Mouse (Mus musculus) lung, adult 2 months (tissue): Measurements from ENCODE around the gene Slc51a. TPM values are rescaled to one million over a fixed set of nuclear protein-coding genes. Genes with fewer than 3 reads are reported as not detected.

Experiments
- DNase-seq: peaks from one replicate; pipeline ENCODE4 v3.0.0; 2022
- H3K4me1 ChIP-seq: fragments of 200-500 bp; 2 replicates; pipeline ENCODE4 v1.6.1; 2011; ENCODE audit warnings: low read length; ENCODE audit not compliant: control insufficient read depth, insufficient read depth
- H3K4me3 ChIP-seq: fragments of 200-500 bp; replicated peaks from 2 replicates; pipeline ENCODE3; 2011; ENCODE audit warnings: low read depth, mild to moderate bottlenecking, control low read depth, low read length; ENCODE audit errors: extremely low read depth
- CTCF ChIP-seq: fragments of 200-500 bp; IDR thresholded peaks from 2 replicates; pipeline ENCODE4 v1.5.1; 2011; ENCODE audit warnings: mild to moderate bottlenecking, low read length, control low read depth; ENCODE audit not compliant: insufficient read depth
- POLR2A ChIP-seq: fragments of 200-500 bp; IDR thresholded peaks from 2 replicates; pipeline ENCODE4 v1.6.1; 2011; ENCODE audit warnings: low read depth, mild to moderate bottlenecking, control low read depth, low read length, borderline replicate concordance; ENCODE audit errors: extremely low read depth
- WGBS: fragments of 180-500 bp; shearing (Covaris S2); methylation state at CpG from one replicate; pipeline ENCODE4 v1.1.7; 2018; 5-methylcytosine and 5-hydroxymethylcytosine counted together
- polyA plus RNA-seq: library from polyadenylated mRNA; depleted of rRNA; stranded (reverse); fragments of >200 nt; gene quantifications from 2 replicates; pipeline ENCODE4 v1.2.3, GENCODE M21; 2012; rRNA removed

Gene Slc51a
- polyA plus RNA-seq, 1 experiment, result 0.11 TPM

DNA sequence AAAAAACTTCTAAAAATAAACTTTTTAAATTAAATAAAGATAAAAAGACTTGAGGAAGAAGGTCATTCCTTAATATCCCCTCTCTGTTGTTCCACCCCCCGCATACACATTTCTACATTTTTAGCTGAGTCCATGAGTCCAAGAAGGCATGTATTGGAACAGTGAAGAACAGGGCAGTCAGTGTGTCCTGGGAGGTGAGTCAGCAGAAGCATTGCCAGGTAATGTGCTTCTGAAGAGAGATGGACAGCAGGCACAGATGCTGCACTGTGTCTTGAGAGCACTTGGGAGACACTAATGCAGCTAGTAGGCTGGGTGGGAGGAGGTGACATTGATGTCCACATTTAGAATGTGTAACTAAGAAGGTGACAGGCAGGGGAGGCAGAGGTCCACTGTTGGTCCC lies 50.4 kb downstream of the Slc51a start:
- no peak for TF ChIP-seq CTCF
- TF ChIP-seq POLR2A, result no peak
- 92% methylated on average over 1 of the region's 1 CpGs for WGBS
- Histone ChIP-seq H3K4me1 (peaks cover 9% of the 10 kb centered on the region), H3K4me3 (no peak overlapping the region)
- DNase-seq, result no peak

GRCm38 (mm10) chr16:32436657-32437056 lies 51.0 kb downstream of the Slc51a start:
- 54% methylated on average over 1 of the region's 1 CpGs for WGBS
- Histone ChIP-seq H3K4me3 (no peak overlapping the region), H3K4me1 (peaks cover 9% of the 10 kb centered on the region)
- no peak for DNase-seq
- no peak for TF ChIP-seq POLR2A
- no peak for TF ChIP-seq CTCF

GRCm38 (mm10) chr16:32434691-32435090 lies 53.0 kb downstream of the Slc51a start:
- no peak overlapping the region for H3K4me3 ChIP-seq
- no peak for DNase-seq
- peaks cover 9% of the 10 kb centered on the region for H3K4me1 ChIP-seq
- TF ChIP-seq CTCF, result no peak
- TF ChIP-seq POLR2A, result no peak

GRCm38 (mm10) chr16:32434066-32434465 lies 53.6 kb downstream of the Slc51a start:
- no peak overlapping the region for H3K4me3 ChIP-seq
- 28% methylated on average over 6 of the region's 6 CpGs for WGBS
- DNase-seq, result peak; percentile 70

GRCm38 (mm10) chr16:32433138-32433537 lies 54.5 kb downstream of the Slc51a start:
- TF ChIP-seq CTCF (no peak), POLR2A (no peak)
- Histone ChIP-seq H3K4me3 (no peak overlapping the region), H3K4me1 (peaks cover 9% of the 10 kb centered on the region)
- 41% methylated on average over 2 of the region's 2 CpGs for WGBS
- DNase-seq, result no peak

More at GRCm38 (mm10) chr16:32434066-32434465, 53.6 kb downstream of the Slc51a start:
- no peak for TF ChIP-seq CTCF
- TF ChIP-seq POLR2A, result no peak
- peaks cover 9% of the 10 kb centered on the region for H3K4me1 ChIP-seq

GRCm38 (mm10) chr16:32431926-32432325 lies 55.8 kb downstream of the Slc51a start:
- 91% methylated on average over 1 of the region's 1 CpGs for WGBS
- Histone ChIP-seq H3K4me1 (peaks cover 9% of the 10 kb centered on the region), H3K4me3 (no peak overlapping the region)
- no peak for TF ChIP-seq CTCF
- no peak for TF ChIP-seq POLR2A
- DNase-seq, result no peak

DNA sequence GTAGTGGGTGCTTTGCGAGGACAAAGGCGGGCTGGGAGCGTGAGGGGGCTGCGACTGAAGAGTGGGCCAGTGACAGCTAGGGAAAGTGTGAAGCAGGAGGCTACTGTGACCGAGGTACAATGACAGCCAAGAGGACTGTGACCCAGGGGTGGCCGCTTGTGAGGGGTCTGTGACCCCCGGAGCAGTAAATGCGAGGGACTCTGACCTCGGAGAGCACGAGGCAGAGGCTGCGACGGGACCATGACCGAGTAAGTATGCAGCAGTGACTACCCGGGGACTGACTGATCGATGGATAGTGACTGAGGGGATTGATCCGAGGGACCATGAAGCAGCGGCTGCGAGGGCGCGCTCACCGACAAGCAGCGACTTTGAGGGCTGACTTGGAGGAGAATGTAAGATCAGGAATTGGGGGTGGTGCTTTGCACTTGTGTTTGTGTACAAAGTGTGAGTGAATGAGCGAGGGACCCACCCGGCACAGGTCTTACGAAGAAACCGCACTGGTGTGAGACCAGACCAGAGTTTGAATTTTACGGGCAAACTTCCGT lies 56.6 kb downstream of the Slc51a start:
- Histone ChIP-seq H3K4me3 (peak overlapping the region; percentile 95), H3K4me1 (peaks cover 9% of the 10 kb centered on the region)
- 1% methylated on average over 28 of the region's 28 CpGs for WGBS
- TF ChIP-seq CTCF, result no peak
- no peak for TF ChIP-seq POLR2A
- DNase-seq, result no peak

DNA sequence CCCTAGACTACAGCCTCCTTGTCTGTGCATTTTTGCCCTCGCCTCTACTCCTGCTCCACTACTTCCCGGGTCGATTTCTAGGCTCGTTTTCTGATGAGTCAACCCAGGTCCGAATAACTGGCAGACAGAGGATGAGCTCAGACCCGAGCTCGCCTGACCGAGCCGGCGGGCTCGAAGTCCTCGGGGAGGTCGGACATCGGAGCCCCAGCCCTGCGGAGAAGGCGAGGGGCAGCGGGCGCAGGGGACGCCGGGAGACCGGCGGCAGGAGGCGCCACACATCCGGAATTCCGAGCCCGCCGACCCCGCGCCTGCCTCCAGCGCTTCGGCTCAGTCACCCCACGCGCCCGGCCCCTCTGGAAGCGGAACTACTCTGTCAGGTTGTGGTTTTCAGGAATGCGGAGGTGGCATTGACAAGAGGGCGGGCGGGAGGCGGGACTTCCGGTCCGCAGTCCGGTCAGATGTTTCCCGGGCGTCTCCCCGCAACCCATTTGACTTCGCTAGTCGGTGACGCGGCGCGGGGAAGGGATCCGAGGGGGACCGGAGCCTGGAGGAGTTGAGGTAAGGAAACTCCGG lies 57.1 kb downstream of the Slc51a start, which contains the start of gene Pcyt1a:
TSS of gene Pcyt1a (plus strand) at position 448 of the 573 bp plus-strand sequence.
- under 1% methylated on average over 54 of the region's 54 CpGs for WGBS
- DNase-seq, result peak; percentile 85
- Histone ChIP-seq H3K4me3 (peak within 1 kb of the TSS; percentile 95), H3K4me1 (peaks cover 9% of the 10 kb centered on the region)
- TF ChIP-seq POLR2A (peak; percentile 71), CTCF (no peak)

GRCm38 (mm10) chr16:32427506-32427905 lies 60.2 kb downstream of the Slc51a start:
- no peak overlapping the region for H3K4me3 ChIP-seq
- WGBS, result 91% methylated on average over 3 of the region's 3 CpGs
- TF ChIP-seq CTCF, result no peak
- no peak for TF ChIP-seq POLR2A
- no peak for DNase-seq
- H3K4me1 ChIP-seq, result no peaks in the 10 kb centered on the region

Other genes starting within 250 kb of the Slc51a start
- gene Fbxo45, start 240.7 kb downstream of the Slc51a start, polyA plus RNA-seq, result 3.7 and 5.2 TPM in 2 replicates
- 2.6 and 5.5 TPM in 2 replicates for gene Wdr53, start 240.7 kb downstream of the Slc51a start, polyA plus RNA-seq
- gene Smco1, start 216.4 kb downstream of the Slc51a start, polyA plus RNA-seq, result 0.13 TPM in 1 of 2 replicates, not detected in the other
- gene Rnf168, start 210.4 kb downstream of the Slc51a start, polyA plus RNA-seq, result 8.2 and 12.0 TPM in 2 replicates
- 16.8 and 22.2 TPM in 2 replicates for gene Ubxn7, start 155.6 kb downstream of the Slc51a start, polyA plus RNA-seq
- gene Tm4sf19, start 87.4 kb downstream of the Slc51a start, polyA plus RNA-seq, result 0.29 TPM in 1 of 2 replicates, not detected in the other
- gene Tctex1d2, start 68.2 kb downstream of the Slc51a start, polyA plus RNA-seq, result 3.3 and 5.5 TPM in 2 replicates
- gene Pcyt1a, start 57.0 kb downstream of the Slc51a start, polyA plus RNA-seq, result 37.0 and 55.2 TPM in 2 replicates
- gene Zdhhc19, start 8.4 kb upstream of the Slc51a start, polyA plus RNA-seq, result not detected in 2 replicates
- 7.5 and 12.8 TPM in 2 replicates for gene Tfrc, start 121.0 kb upstream of the Slc51a start, polyA plus RNA-seq
- gene Tnk2, start 156.0 kb upstream of the Slc51a start, polyA plus RNA-seq, result 107 and 119 TPM in 2 replicates
- gene Muc4, start 248.0 kb upstream of the Slc51a start, polyA plus RNA-seq, result 17.3 and 18.9 TPM in 2 replicates